Comparison of ENCODE assay signal across 28 mouse cellular contexts in genomic region chr7:27522967-27523366, GRCm38 (mm10). TPM values are rescaled to one million over a fixed set of nuclear protein-coding genes. Genes with fewer than 3 reads are reported as not detected.
DNase-seq lines count a peak whose midpoint lies in the region; ATAC-seq and TF ChIP-seq lines count a peak whose summit lies in the region.
"Had no signal": no experiment of that assay in that cellular context is flagged by ENCODE, and none has a peak within 500 bp of the region (broad histone marks: within the 10 kb centered on the region; RNA-seq: fewer than 3 reads in every experiment).

TSS of gene Hipk4 (plus strand) at chr7:27523267.

- ATAC-seq in megakaryocyte, adult 5-6 weeks (ENCODE audit: poor library complexity, severe bottlenecking), result no peak
- no peak for ATAC-seq in midbrain, embryonic 11.5 days (ENCODE audit: low FRiP score)
- no peak for ATAC-seq in midbrain, embryonic 15.5 days (replicated peaks)
- ATAC-seq in hindbrain, embryonic 12.5 days (ENCODE audit: low FRiP score), result no peak
- ATAC-seq: activated CD4-positive, CD25-positive, alpha-beta regulatory T cell, adult 4 months; CD4-positive, CD25-positive, alpha-beta regulatory T cell, adult 4 months; forebrain, embryonic 14.5 days; forebrain, embryonic 16.5 days; Patski had no signal

- intact Hi-C loops in heart, postnatal 36 days (cut with DNase I), result no loop called here

- 0 out of 2 replicates have a peak, but pooled peaks have one; percentile 48 for TF ChIP-seq EP300 in ES-Bruce4 (IDR thresholded peaks at IDR 0.05; ENCODE audit: insufficient read depth, low read depth, low read length)

- TF ChIP-seq POLR2A in ES-Bruce4 (IDR thresholded peaks at IDR 0.05; ENCODE audit: insufficient read depth, low read length), result no peak

- H3K4me2 ChIP-seq in midbrain, embryonic 11.5 days, result no peak within 1 kb of the TSS
- H3K4me2 ChIP-seq in midbrain, embryonic 15.5 days, result no peak within 1 kb of the TSS
- no peak within 1 kb of the TSS for H3K4me2 ChIP-seq in hindbrain, embryonic 12.5 days (replicated peaks)
- H3K4me2 ChIP-seq: embryonic facial prominence, embryonic 13.5 days; embryonic facial prominence, embryonic 15.5 days; forebrain, embryonic 12.5 days had no signal

- 47% methylated on average over 5 of the region's 5 CpGs for WGBS in heart, embryonic 10.5 days
- 56% methylated on average over 5 of the region's 5 CpGs for WGBS in midbrain, embryonic 11.5 days
- WGBS in midbrain, embryonic 15.5 days, result 62% methylated on average over 5 of the region's 5 CpGs
- WGBS in hindbrain, embryonic 12.5 days, result 64% methylated on average over 5 of the region's 5 CpGs

- peaks cover 14% of the 10 kb centered on the region for H3K36me3 ChIP-seq in heart, embryonic 10.5 days
- H3K36me3 ChIP-seq in megakaryocyte, embryonic 14.5 days (replicated peaks; ENCODE audit: low read length), result peaks cover 15% of the 10 kb centered on the region
- H3K36me3 ChIP-seq in midbrain, embryonic 11.5 days (ENCODE audit: control insufficient read depth, insufficient read depth, low read length), result no peaks in the 10 kb centered on the region
- no peaks in the 10 kb centered on the region for H3K36me3 ChIP-seq in midbrain, embryonic 15.5 days (replicated peaks)
- H3K36me3 ChIP-seq in ES-Bruce4 (ENCODE audit: control insufficient read depth, insufficient read depth, low read length, poor library complexity, severe bottlenecking), result no peaks in the 10 kb centered on the region
- H3K36me3 ChIP-seq in hindbrain, embryonic 12.5 days, result no peaks in the 10 kb centered on the region
- H3K36me3 ChIP-seq: embryonic facial prominence, embryonic 15.5 days; forebrain, embryonic 12.5 days had no signal

- no peak within 1 kb of the TSS for H3K4me3 ChIP-seq in heart, embryonic 10.5 days
- H3K4me3 ChIP-seq in megakaryocyte, embryonic 14.5 days (replicated peaks), result peak within 1 kb of the TSS; percentile 3
- H3K4me3 ChIP-seq in midbrain, embryonic 11.5 days (ENCODE audit: low read depth, low read length), result no peak within 1 kb of the TSS
- no peak within 1 kb of the TSS for H3K4me3 ChIP-seq in midbrain, embryonic 15.5 days
- H3K4me3 ChIP-seq in ES-Bruce4 (ENCODE audit: low read depth, low read length), result no peak within 1 kb of the TSS
- H3K4me3 ChIP-seq in hindbrain, embryonic 12.5 days, result no peak within 1 kb of the TSS
- H3K4me3 ChIP-seq: embryonic facial prominence, embryonic 13.5 days; embryonic facial prominence, embryonic 15.5 days; erythroblast, embryonic 14.5 days; forebrain, embryonic 10.5 days; forebrain, embryonic 12.5 days had no signal

- peak within 1 kb of the TSS; percentile 48; the same call in 1 of the 2 replicates for H3K27ac ChIP-seq in heart, embryonic 10.5 days
- no peak within 1 kb of the TSS for H3K27ac ChIP-seq in midbrain, embryonic 11.5 days (ENCODE audit: low read depth, low read length)
- no peak within 1 kb of the TSS for H3K27ac ChIP-seq in midbrain, embryonic 15.5 days
- H3K27ac ChIP-seq in ES-Bruce4 (ENCODE audit: insufficient read depth, low read length), result peak within 1 kb of the TSS; percentile 13; the same call in 1 of the 2 replicates
- H3K27ac ChIP-seq in hindbrain, embryonic 12.5 days, result no peak within 1 kb of the TSS
- H3K27ac ChIP-seq: embryonic facial prominence, embryonic 13.5 days; embryonic facial prominence, embryonic 15.5 days; forebrain, embryonic 10.5 days; forebrain, embryonic 12.5 days had no signal

- H3K9ac ChIP-seq in midbrain, embryonic 11.5 days (ENCODE audit: low read length), result no peak within 1 kb of the TSS
- H3K9ac ChIP-seq in midbrain, embryonic 15.5 days, result no peak within 1 kb of the TSS
- H3K9ac ChIP-seq in ES-Bruce4 (ENCODE audit: low read depth, poor library complexity, severe bottlenecking), result no peak within 1 kb of the TSS
- no peak within 1 kb of the TSS for H3K9ac ChIP-seq in hindbrain, embryonic 12.5 days
- H3K9ac ChIP-seq: embryonic facial prominence, embryonic 13.5 days; embryonic facial prominence, embryonic 15.5 days; forebrain, embryonic 12.5 days had no signal

- DNase-seq in heart, embryonic 10.5 days (ENCODE audit: low spot score), result no peak
- no peak for DNase-seq in heart, postnatal 36 days
- peak; percentile 54 for DNase-seq in midbrain, embryonic 11.5 days (ENCODE audit: low spot score, missing footprints)
- DNase-seq: adrenal gland, postnatal 10 days; adrenal gland, postnatal 25 days; B cell, adult 2 months; cerebellum, adult 11 months; cerebellum, adult 18-20 months; cerebellum, adult 8-10 months; cerebellum, adult 9-11 months; cerebellum, postnatal 14 days; cerebellum, postnatal 36 days; embryo, embryonic 11 days had no signal

- 0 out of 2 replicates have a peak, but pooled peaks cover 7% of the 10 kb centered on the region for H3K9me3 ChIP-seq in heart, embryonic 10.5 days
- peaks cover 17% of the 10 kb centered on the region for H3K9me3 ChIP-seq in megakaryocyte, embryonic 14.5 days
- H3K9me3 ChIP-seq in midbrain, embryonic 11.5 days (ENCODE audit: control insufficient read depth, low read length), result no peaks in the 10 kb centered on the region
- H3K9me3 ChIP-seq in midbrain, embryonic 15.5 days, result no peaks in the 10 kb centered on the region
- no peaks in the 10 kb centered on the region for H3K9me3 ChIP-seq in ES-Bruce4 (replicated peaks; ENCODE audit: control insufficient read depth, insufficient read depth, low read length, poor library complexity, severe bottlenecking)
- peaks cover 7% of the 10 kb centered on the region; the same call in 1 of the 2 replicates for H3K9me3 ChIP-seq in hindbrain, embryonic 12.5 days (replicated peaks)
- H3K9me3 ChIP-seq: embryonic facial prominence, embryonic 15.5 days; forebrain, embryonic 12.5 days had no signal

- no peak for TF ChIP-seq CTCF in ES-Bruce4 (IDR thresholded peaks at IDR 0.05; ENCODE audit: low read depth, low read length)

- no peaks in the 10 kb centered on the region for H3K27me3 ChIP-seq in heart, embryonic 10.5 days (ENCODE audit: insufficient read depth, poor library complexity, severe bottlenecking)
- H3K27me3 ChIP-seq in megakaryocyte, embryonic 14.5 days (replicated peaks), result no peaks in the 10 kb centered on the region
- H3K27me3 ChIP-seq in midbrain, embryonic 11.5 days (ENCODE audit: control insufficient read depth, insufficient read depth, low read length), result no peaks in the 10 kb centered on the region
- no peaks in the 10 kb centered on the region for H3K27me3 ChIP-seq in midbrain, embryonic 15.5 days (replicated peaks)
- no peaks in the 10 kb centered on the region for H3K27me3 ChIP-seq in ES-Bruce4 (ENCODE audit: control insufficient read depth, insufficient read depth, low read length, poor library complexity, severe bottlenecking)
- H3K27me3 ChIP-seq in hindbrain, embryonic 12.5 days, result no peaks in the 10 kb centered on the region
- H3K27me3 ChIP-seq: embryonic facial prominence, embryonic 13.5 days; embryonic facial prominence, embryonic 15.5 days; forebrain, embryonic 12.5 days; Patski had no signal

- H3K4me1 ChIP-seq in heart, embryonic 10.5 days, result peaks cover 18% of the 10 kb centered on the region
- peaks cover 26% of the 10 kb centered on the region for H3K4me1 ChIP-seq in megakaryocyte, embryonic 14.5 days
- H3K4me1 ChIP-seq in midbrain, embryonic 11.5 days (ENCODE audit: control insufficient read depth, insufficient read depth, low read length), result no peaks in the 10 kb centered on the region
- no peaks in the 10 kb centered on the region for H3K4me1 ChIP-seq in midbrain, embryonic 15.5 days
- peaks cover 13% of the 10 kb centered on the region for H3K4me1 ChIP-seq in ES-Bruce4 (ENCODE audit: control insufficient read depth, insufficient read depth, low read length)
- H3K4me1 ChIP-seq in hindbrain, embryonic 12.5 days, result no peaks in the 10 kb centered on the region

RNA-seq across cellular contexts. Expression of gene Hipk4, which starts in this region (rescaled TPM):
- 0.54 and 0.59 TPM in 2 replicates for polyA plus RNA-seq in heart, embryonic 10.5 days (2016; fragmentation: Nextera tagmentation; extraction: Ambion mirVana)
- total RNA-seq in heart, postnatal 36 days (2021), result under 1 TPM; 0.14 to 0.17 TPM
- polyA plus RNA-seq in megakaryocyte, embryonic 14.5 days (2012; ENCODE audit: insufficient read depth, low replicate concordance), result 1.6 and 2.1 TPM in 2 replicates
- total RNA-seq in megakaryocyte, adult 5-6 weeks (2015), result not detected in 2 replicates
- not detected in 2 replicates for total RNA-seq in megakaryocyte, adult 5-6 weeks (2017)
- 0.18 and 0.21 TPM in 2 replicates for polyA plus RNA-seq in midbrain, embryonic 11.5 days (2014; fragmentation: Nextera tagmentation; extraction: Ambion mirVana)
- polyA plus RNA-seq in midbrain, embryonic 15.5 days (2015; fragmentation: Nextera tagmentation; extraction: Ambion mirVana), result 0.83 and 0.99 TPM in 2 replicates
- 1.4 and 1.5 TPM in 2 replicates for polyA plus RNA-seq in ES-Bruce4 (2011; ENCODE audit: insufficient read depth, insufficient read length, low read depth, missing spikeins)
- 0.36 and 0.66 TPM in 2 replicates for polyA plus RNA-seq in hindbrain, embryonic 12.5 days (2016; fragmentation: Nextera tagmentation; extraction: Ambion mirVana)
- polyA plus RNA-seq: activated CD4-positive, CD25-positive, alpha-beta regulatory T cell, adult 4 months had no signal

Comparison
In these comparisons a context has a peak if more than half of its experiments do, and no peak if none do; other contexts are left out.
1. Peak in DNase-seq in midbrain, embryonic 11.5 days; RNA of the gene not detected or under 1 TPM.
2. H3K27ac ChIP-seq: peak in heart, embryonic 10.5 days (single experiment) and ES-Bruce4 (single experiment); none in midbrain, embryonic 11.5 days (single experiment), midbrain, embryonic 15.5 days (single experiment) and hindbrain, embryonic 12.5 days (single experiment).